Mouse (Mus musculus) embryonic fibroblast, embryonic 13.5 days (primary cell): ENCODE measurements around the gene Stk16.

Experiments used
- CTCF ChIP-seq: IDR thresholded peaks from 2 replicates; pipeline ENCODE4 v1.5.1; 2011; ENCODE audit warnings: mild to moderate bottlenecking, control low read depth, low read length, moderate library complexity, borderline replicate concordance; ENCODE audit not compliant: insufficient read depth
- POLR2A ChIP-seq: IDR thresholded peaks from 2 replicates; pipeline ENCODE4 v1.6.1; 2011; ENCODE audit warnings: low read depth, mild to moderate bottlenecking, control low read depth, low read length, moderate library complexity

GRCm38 (mm10) chr1:75187914-75188483 lies 22.6 kb upstream of the Stk16 start:
- TF ChIP-seq POLR2A = no peak
- TF ChIP-seq CTCF = no peak
